In genomic region chr10:117732962-117733592, GRCm38 (mm10) we compare ENCODE assay signal across 27 mouse cellular contexts. TPM values are rescaled to one million over a fixed set of nuclear protein-coding genes. Genes with fewer than 3 reads are reported as not detected.
DNase-seq lines count a peak whose midpoint lies in the region; ATAC-seq lines count a peak whose summit lies in the region.
"Had no signal": no experiment of that assay in that cellular context is flagged by ENCODE, and none has a peak within 500 bp of the region (broad histone marks: within the 10 kb centered on the region; RNA-seq: fewer than 3 reads in every experiment).

No protein-coding gene starts in this region.

- no peak overlapping the region for H3K4me2 ChIP-seq in heart, embryonic 13.5 days
- H3K4me2 ChIP-seq in midbrain, embryonic 11.5 days, result no peak overlapping the region
- no peak overlapping the region for H3K4me2 ChIP-seq in midbrain, embryonic 16.5 days (ENCODE audit: low read length)
- peak overlapping the region; percentile 27; the same call in 1 of the 2 replicates for H3K4me2 ChIP-seq in liver, embryonic 15.5 days
- H3K4me2 ChIP-seq in hindbrain, embryonic 16.5 days (ENCODE audit: low read length), result no peak overlapping the region
- H3K4me2 ChIP-seq: forebrain, embryonic 13.5 days; heart, embryonic 15.5 days; hindbrain, embryonic 13.5 days had no signal

- H3K4me3 ChIP-seq in heart, embryonic 10.5 days, result no peak overlapping the region
- H3K4me3 ChIP-seq in heart, embryonic 13.5 days, result no peak overlapping the region
- no peak overlapping the region for H3K4me3 ChIP-seq in midbrain, embryonic 11.5 days (ENCODE audit: low read depth, low read length)
- no peak overlapping the region for H3K4me3 ChIP-seq in midbrain, embryonic 16.5 days (ENCODE audit: low read depth, low read length)
- no peak overlapping the region for H3K4me3 ChIP-seq in liver, embryonic 15.5 days (replicated peaks)
- no peak overlapping the region for H3K4me3 ChIP-seq in hindbrain, embryonic 16.5 days (ENCODE audit: low read length)
- H3K4me3 ChIP-seq: forebrain, embryonic 10.5 days; forebrain, embryonic 13.5 days; heart, adult 2 months; heart, embryonic 15.5 days; hindbrain, embryonic 10.5 days; hindbrain, embryonic 13.5 days had no signal

- whole genome bisulfite sequencing in heart, embryonic 10.5 days, result 42% methylated on average over 14 of the region's 14 CpGs
- 47% methylated on average over 14 of the region's 14 CpGs for WGBS in heart, embryonic 13.5 days
- WGBS in midbrain, embryonic 11.5 days, result 85% methylated on average over 14 of the region's 14 CpGs
- WGBS in midbrain, embryonic 16.5 days, result 89% methylated on average over 14 of the region's 14 CpGs
- WGBS in liver, embryonic 15.5 days (ENCODE audit: insufficient replicate concordance), result 48% methylated on average over 14 of the region's 14 CpGs
- WGBS in hindbrain, embryonic 16.5 days, result 86% methylated on average over 14 of the region's 14 CpGs

- peaks cover 24% of the 10 kb centered on the region for H3K4me1 ChIP-seq in heart, embryonic 10.5 days
- peaks cover 20% of the 10 kb centered on the region for H3K4me1 ChIP-seq in heart, embryonic 13.5 days
- no peaks in the 10 kb centered on the region for H3K4me1 ChIP-seq in midbrain, embryonic 11.5 days (ENCODE audit: control insufficient read depth, insufficient read depth, low read length)
- no peaks in the 10 kb centered on the region for H3K4me1 ChIP-seq in midbrain, embryonic 16.5 days (ENCODE audit: control insufficient read depth, insufficient read depth, low read length)
- H3K4me1 ChIP-seq in liver, embryonic 15.5 days (replicated peaks), result peaks cover 32% of the 10 kb centered on the region
- no peaks in the 10 kb centered on the region for H3K4me1 ChIP-seq in hindbrain, embryonic 16.5 days (ENCODE audit: control insufficient read depth, insufficient read depth, low read depth, low read length)
- H3K4me1 ChIP-seq: forebrain, embryonic 10.5 days; forebrain, embryonic 13.5 days; heart, embryonic 15.5 days; hindbrain, embryonic 13.5 days had no signal

- H3K27ac ChIP-seq in heart, embryonic 10.5 days, result 0 out of 2 replicates have a peak overlapping the region, but pooled peaks have one; percentile 7
- H3K27ac ChIP-seq in heart, embryonic 13.5 days (replicated peaks), result no peak overlapping the region
- no peak overlapping the region for H3K27ac ChIP-seq in midbrain, embryonic 11.5 days (ENCODE audit: low read depth, low read length)
- no peak overlapping the region for H3K27ac ChIP-seq in midbrain, embryonic 16.5 days (ENCODE audit: low read length)
- peak overlapping the region; percentile 66; the same call in 1 of the 2 replicates for H3K27ac ChIP-seq in liver, embryonic 15.5 days (replicated peaks)
- no peak overlapping the region for H3K27ac ChIP-seq in hindbrain, embryonic 16.5 days (ENCODE audit: low read depth, low read length)
- H3K27ac ChIP-seq: forebrain, embryonic 10.5 days; forebrain, embryonic 13.5 days; heart, adult 2 months; heart, embryonic 15.5 days; hindbrain, embryonic 10.5 days; hindbrain, embryonic 13.5 days; hindbrain, postnatal 0 days had no signal

- no peaks in the 10 kb centered on the region for H3K27me3 ChIP-seq in heart, embryonic 10.5 days (ENCODE audit: insufficient read depth, poor library complexity, severe bottlenecking)
- H3K27me3 ChIP-seq in heart, embryonic 13.5 days (replicated peaks), result no peaks in the 10 kb centered on the region
- no peaks in the 10 kb centered on the region for H3K27me3 ChIP-seq in midbrain, embryonic 11.5 days (ENCODE audit: control insufficient read depth, insufficient read depth, low read length)
- no peaks in the 10 kb centered on the region for H3K27me3 ChIP-seq in midbrain, embryonic 16.5 days (ENCODE audit: control insufficient read depth, insufficient read depth, low read depth, low read length)
- no peaks in the 10 kb centered on the region for H3K27me3 ChIP-seq in liver, embryonic 15.5 days
- no peaks in the 10 kb centered on the region for H3K27me3 ChIP-seq in hindbrain, embryonic 16.5 days (replicated peaks; ENCODE audit: control insufficient read depth, insufficient read depth, low read length)
- H3K27me3 ChIP-seq: CH12.LX; forebrain, embryonic 13.5 days; heart, embryonic 15.5 days; hindbrain, embryonic 13.5 days had no signal

- peaks cover 13% of the 10 kb centered on the region for H3K36me3 ChIP-seq in heart, embryonic 10.5 days
- peaks cover 19% of the 10 kb centered on the region for H3K36me3 ChIP-seq in heart, embryonic 13.5 days
- 0 out of 2 replicates have a peak, but pooled peaks cover 2% of the 10 kb centered on the region for H3K36me3 ChIP-seq in midbrain, embryonic 11.5 days (ENCODE audit: control insufficient read depth, insufficient read depth, low read length)
- peaks cover 3% of the 10 kb centered on the region for H3K36me3 ChIP-seq in midbrain, embryonic 16.5 days (ENCODE audit: control insufficient read depth, insufficient read depth, low read length)
- no peaks in the 10 kb centered on the region for H3K36me3 ChIP-seq in liver, embryonic 15.5 days (replicated peaks)
- H3K36me3 ChIP-seq in hindbrain, embryonic 16.5 days (ENCODE audit: control insufficient read depth, insufficient read depth, low read length), result peaks cover 10% of the 10 kb centered on the region

- ATAC-seq in heart, embryonic 13.5 days (ENCODE audit: extremely low read depth, insufficient number of reproducible peaks, low FRiP score, low TSS enrichment), result no peak
- ATAC-seq in midbrain, embryonic 11.5 days (ENCODE audit: low FRiP score), result no peak
- no peak for ATAC-seq in midbrain, embryonic 16.5 days
- no peak for ATAC-seq in liver, embryonic 15.5 days (ENCODE audit: insufficient read depth)
- ATAC-seq in hindbrain, embryonic 16.5 days, result no peak
- ATAC-seq: activated CD4-positive, CD25-positive, alpha-beta regulatory T cell, adult 4 months; forebrain, embryonic 13.5 days; forebrain, embryonic 16.5 days; hindbrain, postnatal 0 days; inflammation-experienced regulatory T-cells, adult 6 months had no signal

- no peaks in the 10 kb centered on the region for H3K9me3 ChIP-seq in heart, embryonic 10.5 days
- H3K9me3 ChIP-seq in heart, embryonic 13.5 days, result no peaks in the 10 kb centered on the region
- no peaks in the 10 kb centered on the region for H3K9me3 ChIP-seq in midbrain, embryonic 11.5 days (ENCODE audit: control insufficient read depth, low read length)
- no peaks in the 10 kb centered on the region for H3K9me3 ChIP-seq in midbrain, embryonic 16.5 days (replicated peaks; ENCODE audit: control insufficient read depth, low read length, poor library complexity, severe bottlenecking)
- no peaks in the 10 kb centered on the region for H3K9me3 ChIP-seq in liver, embryonic 15.5 days (replicated peaks)
- no peaks in the 10 kb centered on the region for H3K9me3 ChIP-seq in hindbrain, embryonic 16.5 days (ENCODE audit: control insufficient read depth, low read length)
- H3K9me3 ChIP-seq: forebrain, embryonic 10.5 days; forebrain, embryonic 13.5 days; heart, embryonic 15.5 days; hindbrain, embryonic 10.5 days; hindbrain, embryonic 13.5 days had no signal

- DNase-seq in heart, embryonic 10.5 days (ENCODE audit: low spot score), result no peak
- DNase-seq in heart, postnatal 10 days, result no peak
- no peak for DNase-seq in heart, postnatal 4 days
- DNase-seq in midbrain, embryonic 11.5 days (ENCODE audit: low spot score, missing footprints), result peak; percentile 64
- DNase-seq: adrenal gland, adult 8-10 months; adrenal gland, postnatal 25 days; B cell, adult 2 months; cerebellum, adult 18-20 months; cerebellum, adult 9-10 months; cerebellum, postnatal 14 days; gastrocnemius, postnatal 10 days; gastrocnemius, postnatal 36 days; heart, adult 2 months had no signal

- intact Hi-C loops in heart, postnatal 10 days (cut with DNase I), result no loop called here

- 0 out of 2 replicates have a peak overlapping the region, but pooled peaks have one; percentile 24 for H3K9ac ChIP-seq in heart, embryonic 13.5 days
- no peak overlapping the region for H3K9ac ChIP-seq in midbrain, embryonic 11.5 days (ENCODE audit: low read length)
- no peak overlapping the region for H3K9ac ChIP-seq in midbrain, embryonic 16.5 days (ENCODE audit: low read depth, low read length)
- no peak overlapping the region for H3K9ac ChIP-seq in liver, embryonic 15.5 days
- no peak overlapping the region for H3K9ac ChIP-seq in hindbrain, embryonic 16.5 days (ENCODE audit: low read depth, low read length)
- H3K9ac ChIP-seq: forebrain, embryonic 13.5 days; heart, embryonic 15.5 days; hindbrain, embryonic 13.5 days had no signal

RNA-seq across cellular contexts. Expression of gene Slc35e3, which starts 13.1 kb away (rescaled TPM):
- polyA plus RNA-seq in heart, embryonic 10.5 days (2016; fragmentation: Nextera tagmentation; extraction: Ambion mirVana), result 10.5 and 14.9 TPM in 2 replicates
- total RNA-seq in heart, postnatal 10 days (2021), result 1 to 10 TPM; 7.4 to 8.5 TPM
- polyA plus RNA-seq in heart, embryonic 13.5 days (2015; fragmentation: Nextera tagmentation; extraction: Ambion mirVana), result 8.2 and 8.5 TPM in 2 replicates
- total RNA-seq in heart, postnatal 4 days (2021), result 1 to 10 TPM; 7.3 to 8.8 TPM
- polyA plus RNA-seq in midbrain, embryonic 11.5 days (2014; fragmentation: Nextera tagmentation; extraction: Ambion mirVana), result 21.4 TPM in 2 replicates
- 34.4 and 34.8 TPM in 2 replicates for polyA plus RNA-seq in midbrain, embryonic 16.5 days (2015; fragmentation: Nextera tagmentation; extraction: Ambion mirVana)
- 2.3 and 3.0 TPM in 2 replicates for polyA plus RNA-seq in liver, embryonic 15.5 days (2015; fragmentation: Nextera tagmentation; extraction: Ambion mirVana)
- polyA plus RNA-seq in hindbrain, embryonic 16.5 days (2015; fragmentation: Nextera tagmentation; extraction: Ambion mirVana), result 27.7 and 31.5 TPM in 2 replicates

RNA-seq across cellular contexts. Expression of gene Mdm2, which starts 22.5 kb away (rescaled TPM):
- 56.4 and 59.3 TPM in 2 replicates for polyA plus RNA-seq in heart, embryonic 10.5 days (2016; fragmentation: Nextera tagmentation; extraction: Ambion mirVana)
- 10 to 100 TPM; 48.4 to 51.8 TPM for total RNA-seq in heart, postnatal 10 days (2021)
- 38.7 and 41.5 TPM in 2 replicates for polyA plus RNA-seq in heart, embryonic 13.5 days (2015; fragmentation: Nextera tagmentation; extraction: Ambion mirVana)
- 10 to 100 TPM; 48.4 to 50.8 TPM for total RNA-seq in heart, postnatal 4 days (2021)
- polyA plus RNA-seq in midbrain, embryonic 11.5 days (2014; fragmentation: Nextera tagmentation; extraction: Ambion mirVana), result 67.5 and 74.3 TPM in 2 replicates
- polyA plus RNA-seq in midbrain, embryonic 16.5 days (2015; fragmentation: Nextera tagmentation; extraction: Ambion mirVana), result 53.1 and 55.7 TPM in 2 replicates
- polyA plus RNA-seq in liver, embryonic 15.5 days (2015; fragmentation: Nextera tagmentation; extraction: Ambion mirVana), result 19.5 and 21.0 TPM in 2 replicates
- 40.0 and 50.1 TPM in 2 replicates for polyA plus RNA-seq in hindbrain, embryonic 16.5 days (2015; fragmentation: Nextera tagmentation; extraction: Ambion mirVana)

RNA-seq across cellular contexts. Expression of gene Nup107, which starts 59.4 kb away (rescaled TPM):
- polyA plus RNA-seq in heart, embryonic 10.5 days (2016; fragmentation: Nextera tagmentation; extraction: Ambion mirVana), result 75.0 and 84.0 TPM in 2 replicates
- 10 to 100 TPM; 14.5 to 14.7 TPM for total RNA-seq in heart, postnatal 10 days (2021)
- 40.2 and 44.1 TPM in 2 replicates for polyA plus RNA-seq in heart, embryonic 13.5 days (2015; fragmentation: Nextera tagmentation; extraction: Ambion mirVana)
- total RNA-seq in heart, postnatal 4 days (2021), result 10 to 100 TPM; 23.6 to 26.3 TPM
- 95.1 and 99.0 TPM in 2 replicates for polyA plus RNA-seq in midbrain, embryonic 11.5 days (2014; fragmentation: Nextera tagmentation; extraction: Ambion mirVana)
- polyA plus RNA-seq in midbrain, embryonic 16.5 days (2015; fragmentation: Nextera tagmentation; extraction: Ambion mirVana), result 29.4 and 34.9 TPM in 2 replicates
- 33.0 and 33.4 TPM in 2 replicates for polyA plus RNA-seq in liver, embryonic 15.5 days (2015; fragmentation: Nextera tagmentation; extraction: Ambion mirVana)
- 32.0 TPM in 2 replicates for polyA plus RNA-seq in hindbrain, embryonic 16.5 days (2015; fragmentation: Nextera tagmentation; extraction: Ambion mirVana)

Comparison
In these comparisons a context has a peak if more than half of its experiments do, and no peak if none do; other contexts are left out.
1. H3K27ac ChIP-seq: peak in heart, embryonic 10.5 days (single experiment) and liver, embryonic 15.5 days (single experiment); none in heart, embryonic 13.5 days (single experiment), midbrain, embryonic 11.5 days (single experiment), midbrain, embryonic 16.5 days (single experiment) and hindbrain, embryonic 16.5 days (single experiment).